ENCODE assay signal across 10 mouse cellular contexts in genomic region chr4:87461181-87461912, GRCm38 (mm10).
A peak's percentile ranks its signal among the peaks of the same experiment; 100 is the strongest.
DNase-seq lines count a peak whose midpoint lies in the region; ATAC-seq lines count a peak whose summit lies in the region.
"Had no signal": no experiment of that assay in that cellular context is flagged by ENCODE, and none has a peak within 500 bp of the region (broad histone marks: within the 10 kb centered on the region; RNA-seq: fewer than 3 reads in every experiment).

No protein-coding gene starts in this region.

- 0 out of 2 replicates have a peak overlapping the region, but pooled peaks have one; percentile 31 for H3K27ac ChIP-seq in forebrain, embryonic 12.5 days
- no peak overlapping the region for H3K27ac ChIP-seq in forebrain, embryonic 11.5 days (ENCODE audit: low read depth, low read length)
- no peak overlapping the region for H3K27ac ChIP-seq in intestine, embryonic 16.5 days (ENCODE audit: low read length)

- H3K4me2 ChIP-seq in forebrain, embryonic 12.5 days = no peak overlapping the region
- H3K4me2 ChIP-seq in forebrain, embryonic 11.5 days (ENCODE audit: low read depth, low read length, severe bottlenecking) = no peak overlapping the region
- no peak overlapping the region for H3K4me2 ChIP-seq in intestine, embryonic 16.5 days (ENCODE audit: low read depth, low read length)

- H3K9ac ChIP-seq in forebrain, embryonic 12.5 days = no peak overlapping the region
- no peak overlapping the region for H3K9ac ChIP-seq in forebrain, embryonic 11.5 days (ENCODE audit: low read length)
- H3K9ac ChIP-seq in intestine, embryonic 16.5 days (ENCODE audit: low read depth, low read length) = no peak overlapping the region

- H3K27me3 ChIP-seq in forebrain, embryonic 12.5 days = no peaks in the 10 kb centered on the region
- H3K27me3 ChIP-seq in forebrain, embryonic 11.5 days (ENCODE audit: control insufficient read depth, insufficient read depth, low read length) = no peaks in the 10 kb centered on the region
- no peaks in the 10 kb centered on the region for H3K27me3 ChIP-seq in intestine, embryonic 16.5 days (replicated peaks; ENCODE audit: control insufficient read depth, insufficient read depth, low read length)
- H3K27me3 ChIP-seq: megakaryocyte, embryonic 14.5 days had no signal

- no peak overlapping the region for H3K4me3 ChIP-seq in forebrain, embryonic 12.5 days (replicated peaks)
- no peak overlapping the region for H3K4me3 ChIP-seq in forebrain, embryonic 11.5 days (ENCODE audit: low read depth, low read length)
- H3K4me3 ChIP-seq in intestine, embryonic 16.5 days (ENCODE audit: low read length) = no peak overlapping the region
- H3K4me3 ChIP-seq: megakaryocyte, embryonic 14.5 days had no signal

- intact Hi-C loops in left cerebral cortex, postnatal 14 days (cut with DNase I) = no loop called here

- H3K36me3 ChIP-seq in forebrain, embryonic 12.5 days (replicated peaks) = no peaks in the 10 kb centered on the region
- no peaks in the 10 kb centered on the region for H3K36me3 ChIP-seq in forebrain, embryonic 11.5 days (ENCODE audit: control insufficient read depth, insufficient read depth, low read length)
- H3K36me3 ChIP-seq in intestine, embryonic 16.5 days (ENCODE audit: control insufficient read depth, insufficient read depth, low read length) = no peaks in the 10 kb centered on the region

- WGBS in forebrain, embryonic 12.5 days = 65% methylated on average over 7 of the region's 7 CpGs
- WGBS in forebrain, embryonic 11.5 days = 76% methylated on average over 7 of the region's 7 CpGs
- 50% methylated on average over 7 of the region's 7 CpGs for whole genome bisulfite sequencing in intestine, embryonic 16.5 days

- no peaks in the 10 kb centered on the region for H3K9me3 ChIP-seq in forebrain, embryonic 12.5 days
- no peaks in the 10 kb centered on the region for H3K9me3 ChIP-seq in forebrain, embryonic 11.5 days (ENCODE audit: control insufficient read depth, low read length)
- no peaks in the 10 kb centered on the region for H3K9me3 ChIP-seq in intestine, embryonic 16.5 days (ENCODE audit: control insufficient read depth, low read length)

- DNase-seq in forebrain, embryonic 11.5 days (ENCODE audit: low spot score) = no peak
- peak; percentile 49 to 56 for DNase-seq in right cerebral cortex, postnatal 10 days (ENCODE audit: low spot score in 2 of 2)
- no peak for DNase-seq in right cerebral cortex, postnatal 25 days
- peak; percentile 11 to 15 for DNase-seq in left cerebral cortex, postnatal 14 days (ENCODE audit: low spot score in 2 of 2)
- DNase-seq in embryo, embryonic 10.5 days (ENCODE audit: low spot score) = no peak
- no peak for DNase-seq in kidney, adult 11 months
- DNase-seq: adrenal gland, postnatal 14 days had no signal

- ATAC-seq in forebrain, embryonic 12.5 days (ENCODE audit: low FRiP score) = peak; percentile 84; the same call in 1 of the 2 replicates
- no peak for ATAC-seq in forebrain, embryonic 11.5 days (replicated peaks; ENCODE audit: low FRiP score)
- no peak for ATAC-seq in intestine, embryonic 16.5 days

- no peaks in the 10 kb centered on the region; the same call in 1 of the 2 replicates for H3K4me1 ChIP-seq in forebrain, embryonic 12.5 days
- no peaks in the 10 kb centered on the region for H3K4me1 ChIP-seq in forebrain, embryonic 11.5 days (replicated peaks; ENCODE audit: control insufficient read depth, insufficient read depth, low read length)
- no peaks in the 10 kb centered on the region for H3K4me1 ChIP-seq in intestine, embryonic 16.5 days (ENCODE audit: control insufficient read depth, insufficient read depth, low read length)
- H3K4me1 ChIP-seq: megakaryocyte, embryonic 14.5 days had no signal

Comparison
In these comparisons a context has a peak if more than half of its experiments do, and no peak if none do; other contexts are left out.
1. DNase-seq: peak in right cerebral cortex, postnatal 10 days (2 of 2) and left cerebral cortex, postnatal 14 days (2 of 2); none in forebrain, embryonic 11.5 days (single experiment), right cerebral cortex, postnatal 25 days (single experiment), embryo, embryonic 10.5 days (single experiment) and kidney, adult 11 months (single experiment).